Mouse (Mus musculus) brain, embryonic 14.5 days (tissue): ENCODE measurements around the gene Syne1.

Source experiments
- CTCF ChIP-seq: fragments of 200-500 bp; IDR thresholded peaks from 2 replicates; pipeline ENCODE4 v1.5.1; 2012; ENCODE audit warnings: inconsistent platforms, mild to moderate bottlenecking, moderate library complexity, borderline replicate concordance; ENCODE audit not compliant: insufficient read depth, insufficient read length; ENCODE audit errors: extremely low read depth
- POLR2A ChIP-seq: fragments of 200-500 bp; IDR thresholded peaks from 2 replicates; pipeline ENCODE4 v1.6.1; 2012; ENCODE audit warnings: mild to moderate bottlenecking, inconsistent platforms, borderline replicate concordance; ENCODE audit not compliant: poor library complexity, insufficient read depth, insufficient read length, severe bottlenecking; ENCODE audit errors: extremely low read depth

DNA sequence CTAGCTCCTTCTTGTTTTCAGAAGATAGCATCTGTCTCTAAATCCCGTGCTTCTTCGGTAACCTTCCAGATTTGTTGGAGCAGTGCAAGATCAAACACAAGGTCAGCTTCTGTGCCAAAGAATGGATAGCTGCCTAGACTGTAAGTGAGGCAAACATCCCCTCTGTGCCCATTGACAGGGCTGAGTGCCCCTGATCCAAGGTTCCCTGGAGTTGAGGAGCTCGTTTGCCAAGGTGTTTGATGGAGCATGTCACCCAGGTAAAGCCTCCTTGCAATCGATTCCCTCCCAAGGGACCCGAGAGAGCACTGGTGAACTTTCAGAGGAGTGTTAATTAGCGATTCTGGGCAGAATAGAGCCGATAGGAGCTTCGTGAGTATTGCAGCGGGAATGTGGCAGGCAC lies 523.0 kb downstream of the Syne1 start:
- no peak for TF ChIP-seq CTCF
- TF ChIP-seq POLR2A, result no peak
